Mouse (Mus musculus): ENCODE measurements around the gene Gli3. TPM values are rescaled to one million over a fixed set of nuclear protein-coding genes. Genes with fewer than 3 reads are reported as not detected.

Gene Gli3
- total and polyA plus RNA-seq, 2 experiments, result 0.15 to 0.37 TPM

- no peaks in the 10 kb centered on the region for H3K27me3 ChIP-seq (ENCODE audit: control insufficient read depth, insufficient read depth, low read length)
- no peak for TF ChIP-seq POLR2A (IDR thresholded peaks at IDR 0.05; ENCODE audit: extremely low read depth, insufficient read depth, low read length)
- no peak for TF ChIP-seq CTCF (IDR thresholded peaks at IDR 0.05; ENCODE audit: low read depth, low read length)
- no peaks in the 10 kb centered on the region for H3K79me2 ChIP-seq (ENCODE audit: control insufficient read depth, insufficient read depth, low read length)
- H3K4me3 ChIP-seq (ENCODE audit: insufficient read depth, low read depth, low read length), result no peak overlapping the region
- H3K4me1 ChIP-seq (ENCODE audit: control insufficient read depth, insufficient read depth, low read length), result no peaks in the 10 kb centered on the region
- no peak overlapping the region for H3K27ac ChIP-seq (replicated peaks; ENCODE audit: insufficient read depth, low read depth, low read length)
- H3K36me3 ChIP-seq (ENCODE audit: control insufficient read depth, insufficient read depth, low read length), result no peaks in the 10 kb centered on the region
- H3K9ac ChIP-seq (ENCODE audit: low read depth, low read length), result no peak overlapping the region
- WGBS, result 85% methylated on average over 4 of the region's 4 CpGs
- no peak for DNase-seq (ENCODE audit: extremely low read depth, low read depth, low spot score)
Measured at GRCm38 (mm10) chr13:15677106-15677760, 214.2 kb downstream of the Gli3 start.

DNA sequence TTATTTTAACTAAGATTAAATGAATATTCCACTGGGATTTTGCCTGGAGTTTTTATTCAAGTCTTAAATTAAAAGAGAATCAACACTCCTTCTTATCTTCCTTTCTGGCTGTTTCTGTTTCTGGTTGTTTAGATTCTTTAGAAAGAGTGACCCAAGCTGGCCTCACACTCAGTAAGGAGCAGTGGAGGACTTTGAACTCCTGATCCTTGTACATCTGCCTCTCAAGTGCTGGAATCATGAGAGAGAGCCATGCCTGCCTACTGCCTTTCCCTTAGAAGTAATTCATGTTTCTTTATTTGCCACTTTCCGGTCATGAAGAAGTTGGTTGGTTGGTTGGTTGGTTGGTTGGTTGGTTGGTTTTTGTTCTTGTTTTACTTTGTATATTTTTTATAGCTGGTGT lies 218.5 kb downstream of the Gli3 start:
- H3K27ac ChIP-seq (replicated peaks; ENCODE audit: insufficient read depth, low read depth, low read length), result no peak overlapping the region
- H3K4me1 ChIP-seq (ENCODE audit: control insufficient read depth, insufficient read depth, low read length), result no peaks in the 10 kb centered on the region
- H3K9ac ChIP-seq (ENCODE audit: low read depth, low read length), result no peak overlapping the region
- H3K36me3 ChIP-seq (ENCODE audit: control insufficient read depth, insufficient read depth, low read length), result no peaks in the 10 kb centered on the region
- WGBS, result 84% methylated on average over 1 of the region's 1 CpGs
- no peak for TF ChIP-seq CTCF (IDR thresholded peaks at IDR 0.05; ENCODE audit: low read depth, low read length)
- no peak for TF ChIP-seq POLR2A (IDR thresholded peaks at IDR 0.05; ENCODE audit: extremely low read depth, insufficient read depth, low read length)
- no peak for DNase-seq (ENCODE audit: extremely low read depth, low read depth, low spot score)
- no peak overlapping the region for H3K4me3 ChIP-seq (ENCODE audit: insufficient read depth, low read depth, low read length)
- no peaks in the 10 kb centered on the region for H3K27me3 ChIP-seq (ENCODE audit: control insufficient read depth, insufficient read depth, low read length)
- no peaks in the 10 kb centered on the region for H3K79me2 ChIP-seq (ENCODE audit: control insufficient read depth, insufficient read depth, low read length)

DNA sequence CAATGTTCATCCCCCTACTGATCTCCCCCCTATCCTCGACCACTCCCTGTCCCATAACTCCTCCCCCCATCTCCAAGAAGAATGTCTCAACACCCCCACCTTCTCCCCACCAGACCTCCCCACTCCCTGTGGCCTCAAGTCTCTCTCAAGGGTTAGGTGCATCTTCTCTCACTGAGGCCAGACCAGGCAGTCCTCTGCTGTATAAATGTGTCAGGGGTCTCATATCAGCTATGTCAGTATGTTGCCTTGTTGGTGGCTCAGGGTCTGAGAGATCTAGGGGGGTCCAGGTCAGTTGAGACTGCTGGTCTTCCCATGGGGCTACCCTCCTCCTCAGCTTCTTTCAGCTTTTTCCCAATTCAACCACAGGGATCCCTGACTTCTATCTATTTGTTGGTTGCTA lies 220.0 kb downstream of the Gli3 start:
- H3K27me3 ChIP-seq (ENCODE audit: control insufficient read depth, insufficient read depth, low read length), result no peaks in the 10 kb centered on the region
- TF ChIP-seq POLR2A (IDR thresholded peaks at IDR 0.05; ENCODE audit: extremely low read depth, insufficient read depth, low read length) (no peak), CTCF (IDR thresholded peaks at IDR 0.05; ENCODE audit: low read depth, low read length) (no peak)
- 32% methylated on average over 1 of the region's 1 CpGs for WGBS
- H3K4me1 ChIP-seq (ENCODE audit: control insufficient read depth, insufficient read depth, low read length), result no peaks in the 10 kb centered on the region
- H3K4me3 ChIP-seq (ENCODE audit: insufficient read depth, low read depth, low read length), result no peak overlapping the region
- no peak overlapping the region for H3K9ac ChIP-seq (ENCODE audit: low read depth, low read length)
- H3K27ac ChIP-seq (replicated peaks; ENCODE audit: insufficient read depth, low read depth, low read length), result no peak overlapping the region
- no peaks in the 10 kb centered on the region for H3K36me3 ChIP-seq (ENCODE audit: control insufficient read depth, insufficient read depth, low read length)
- DNase-seq (ENCODE audit: extremely low read depth, low read depth, low spot score), result no peak
- H3K79me2 ChIP-seq (ENCODE audit: control insufficient read depth, insufficient read depth, low read length), result no peaks in the 10 kb centered on the region

DNA sequence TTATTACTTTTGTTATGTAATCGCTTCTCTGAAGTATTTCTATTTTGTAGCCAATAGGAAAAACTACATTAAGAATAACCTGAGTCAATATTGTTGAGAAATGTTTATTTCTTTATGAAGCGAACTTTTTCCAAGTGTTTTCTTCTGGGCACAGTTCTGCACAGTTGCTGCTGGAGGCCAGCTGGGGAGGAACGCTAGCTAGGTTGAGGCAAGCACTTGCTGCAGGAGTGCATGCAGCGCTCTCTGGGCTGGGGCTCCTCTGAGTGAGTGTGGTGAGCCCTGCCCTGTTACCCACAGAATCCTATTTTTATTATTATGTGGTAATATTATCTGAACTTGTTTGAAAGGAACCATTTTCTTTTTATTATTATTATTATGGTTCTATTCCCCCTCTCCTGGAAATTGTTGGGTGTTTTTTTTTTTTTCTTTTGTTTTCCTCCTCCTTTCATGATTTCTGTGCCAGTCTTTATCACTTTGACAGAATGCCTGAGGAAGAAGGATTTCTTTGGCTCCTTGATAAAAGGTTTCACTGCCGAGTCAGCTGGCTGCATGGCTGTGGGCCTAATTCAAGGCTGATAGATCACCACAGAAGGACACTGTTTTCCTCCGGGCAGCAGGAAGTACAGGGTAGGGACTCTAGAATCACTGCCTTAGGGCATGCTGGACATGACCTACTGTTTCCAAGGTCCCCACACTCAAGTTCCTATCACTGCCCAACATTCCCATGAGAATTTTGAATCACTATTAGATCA lies 225.2 kb downstream of the Gli3 start:
- H3K4me3 ChIP-seq (ENCODE audit: insufficient read depth, low read depth, low read length), result no peak overlapping the region
- H3K4me1 ChIP-seq (ENCODE audit: control insufficient read depth, insufficient read depth, low read length), result no peaks in the 10 kb centered on the region
- WGBS, result 87% methylated on average over 6 of the region's 6 CpGs
- H3K27me3 ChIP-seq (ENCODE audit: control insufficient read depth, insufficient read depth, low read length), result no peaks in the 10 kb centered on the region
- no peak for TF ChIP-seq CTCF (IDR thresholded peaks at IDR 0.05; ENCODE audit: low read depth, low read length)
- no peak for TF ChIP-seq POLR2A (IDR thresholded peaks at IDR 0.05; ENCODE audit: extremely low read depth, insufficient read depth, low read length)
- no peak overlapping the region for H3K9ac ChIP-seq (ENCODE audit: low read depth, low read length)
- no peaks in the 10 kb centered on the region for H3K36me3 ChIP-seq (ENCODE audit: control insufficient read depth, insufficient read depth, low read length)
- DNase-seq (ENCODE audit: extremely low read depth, low read depth, low spot score), result no peak
- H3K27ac ChIP-seq (replicated peaks; ENCODE audit: insufficient read depth, low read depth, low read length), result no peak overlapping the region
- no peaks in the 10 kb centered on the region for H3K79me2 ChIP-seq (ENCODE audit: control insufficient read depth, insufficient read depth, low read length)

GRCm38 (mm10) chr13:15688826-15689501 lies 225.9 kb downstream of the Gli3 start:
- no peaks in the 10 kb centered on the region for H3K79me2 ChIP-seq (ENCODE audit: control insufficient read depth, insufficient read depth, low read length)

More at GRCm38 (mm10) chr13:15688826-15689501, 225.9 kb downstream of the Gli3 start:
- Histone ChIP-seq H3K4me3 (ENCODE audit: insufficient read depth, low read depth, low read length) (no peak overlapping the region), H3K36me3 (ENCODE audit: control insufficient read depth, insufficient read depth, low read length) (no peaks in the 10 kb centered on the region), H3K27ac (replicated peaks; ENCODE audit: insufficient read depth, low read depth, low read length) (no peak overlapping the region), H3K9ac (ENCODE audit: low read depth, low read length) (no peak overlapping the region), H3K27me3 (ENCODE audit: control insufficient read depth, insufficient read depth, low read length) (no peaks in the 10 kb centered on the region), H3K4me1 (ENCODE audit: control insufficient read depth, insufficient read depth, low read length) (no peaks in the 10 kb centered on the region)
- WGBS, result 63% methylated on average over 5 of the region's 5 CpGs
- DNase-seq (ENCODE audit: extremely low read depth, low read depth, low spot score), result no peak
- TF ChIP-seq CTCF (IDR thresholded peaks at IDR 0.05; ENCODE audit: low read depth, low read length) (no peak), POLR2A (IDR thresholded peaks at IDR 0.05; ENCODE audit: extremely low read depth, insufficient read depth, low read length) (no peak)
